In genomic region chr4:100547905-100548304, GRCm38 (mm10) we compare ENCODE assay signal across 16 mouse cellular contexts.
DNase-seq lines count a peak whose midpoint lies in the region; ATAC-seq lines count a peak whose summit lies in the region.
"Had no signal": no experiment of that assay in that cellular context is flagged by ENCODE, and none has a peak within 500 bp of the region (broad histone marks: within the 10 kb centered on the region; RNA-seq: fewer than 3 reads in every experiment).

No protein-coding gene starts in this region.

- ATAC-seq in liver, embryonic 12.5 days, result no peak
- ATAC-seq in forebrain, embryonic 16.5 days, result no peak
- ATAC-seq: forebrain, embryonic 15.5 days; midbrain, embryonic 15.5 days had no signal

- DNase-seq in heart, adult 18-20 months, result peak; percentile 24 to 37
- DNase-seq in heart, embryonic 10.5 days (ENCODE audit: low spot score), result no peak
- peak; percentile 6 for DNase-seq in liver
- peak; percentile 53 to 72 for DNase-seq in kidney, postnatal 4 days
- peak; percentile 15 for DNase-seq in lung, postnatal 25 days (ENCODE audit: low spot score)
- DNase-seq in B cell, adult 2 months, result no peak
- DNase-seq: adrenal gland, adult 2 months; cerebellum, adult 8-10 months; gastrocnemius, postnatal 14 days; right cerebral cortex, postnatal 14 days; thymus, postnatal 36 days had no signal

- H3K4me3 ChIP-seq in heart, embryonic 10.5 days, result no peak overlapping the region
- no peak overlapping the region for H3K4me3 ChIP-seq in liver, embryonic 12.5 days
- no peak overlapping the region for H3K4me3 ChIP-seq in forebrain, embryonic 16.5 days (replicated peaks; ENCODE audit: low read length)
- H3K4me3 ChIP-seq: forebrain, embryonic 15.5 days; midbrain, embryonic 15.5 days had no signal

- H3K4me1 ChIP-seq in heart, embryonic 10.5 days, result no peaks in the 10 kb centered on the region
- 0 out of 2 replicates have a peak, but pooled peaks cover 5% of the 10 kb centered on the region for H3K4me1 ChIP-seq in liver, embryonic 12.5 days
- H3K4me1 ChIP-seq in forebrain, embryonic 16.5 days (replicated peaks; ENCODE audit: control insufficient read depth, insufficient read depth, low read length), result no peaks in the 10 kb centered on the region
- H3K4me1 ChIP-seq: forebrain, embryonic 15.5 days; midbrain, embryonic 15.5 days had no signal

- WGBS in heart, embryonic 10.5 days, result 47% methylated on average over 4 of the region's 4 CpGs
- WGBS in liver, embryonic 12.5 days (ENCODE audit: insufficient replicate concordance), result 20% methylated on average over 4 of the region's 4 CpGs
- WGBS in forebrain, embryonic 16.5 days, result 75% methylated on average over 4 of the region's 4 CpGs

- no peaks in the 10 kb centered on the region for H3K27me3 ChIP-seq in heart, embryonic 10.5 days (ENCODE audit: insufficient read depth, poor library complexity, severe bottlenecking)
- H3K27me3 ChIP-seq in liver, embryonic 12.5 days (replicated peaks), result no peaks in the 10 kb centered on the region
- H3K27me3 ChIP-seq in forebrain, embryonic 16.5 days (replicated peaks; ENCODE audit: control insufficient read depth, insufficient read depth, low read length), result no peaks in the 10 kb centered on the region
- H3K27me3 ChIP-seq: forebrain, embryonic 15.5 days; midbrain, embryonic 15.5 days had no signal

- H3K9ac ChIP-seq in liver, embryonic 12.5 days, result no peak overlapping the region
- H3K9ac ChIP-seq in forebrain, embryonic 16.5 days (replicated peaks; ENCODE audit: low read depth, low read length), result no peak overlapping the region
- H3K9ac ChIP-seq: forebrain, embryonic 15.5 days; midbrain, embryonic 15.5 days had no signal

- no peak overlapping the region for H3K4me2 ChIP-seq in liver, embryonic 12.5 days
- no peak overlapping the region for H3K4me2 ChIP-seq in forebrain, embryonic 16.5 days (ENCODE audit: low read length)
- H3K4me2 ChIP-seq: forebrain, embryonic 15.5 days; midbrain, embryonic 15.5 days had no signal

- no peaks in the 10 kb centered on the region for H3K9me3 ChIP-seq in heart, embryonic 10.5 days
- no peaks in the 10 kb centered on the region for H3K9me3 ChIP-seq in liver, embryonic 12.5 days (replicated peaks)
- no peaks in the 10 kb centered on the region for H3K9me3 ChIP-seq in forebrain, embryonic 16.5 days (ENCODE audit: control insufficient read depth, low read length)
- H3K9me3 ChIP-seq: forebrain, embryonic 15.5 days; midbrain, embryonic 15.5 days had no signal

- no peak overlapping the region for H3K27ac ChIP-seq in heart, embryonic 10.5 days
- H3K27ac ChIP-seq in liver, embryonic 12.5 days, result no peak overlapping the region
- H3K27ac ChIP-seq in forebrain, embryonic 16.5 days (ENCODE audit: low read length), result no peak overlapping the region
- H3K27ac ChIP-seq: forebrain, embryonic 15.5 days; macrophage; midbrain, embryonic 15.5 days had no signal

- no peaks in the 10 kb centered on the region for H3K36me3 ChIP-seq in heart, embryonic 10.5 days
- no peaks in the 10 kb centered on the region for H3K36me3 ChIP-seq in liver, embryonic 12.5 days
- no peaks in the 10 kb centered on the region for H3K36me3 ChIP-seq in forebrain, embryonic 16.5 days (ENCODE audit: control insufficient read depth, insufficient read depth)
- H3K36me3 ChIP-seq: forebrain, embryonic 15.5 days; midbrain, embryonic 15.5 days had no signal

Comparison
In these comparisons a context has a peak if more than half of its experiments do, and no peak if none do; other contexts are left out.
1. DNase-seq: peak in heart, adult 18-20 months (2 of 2), liver (single experiment), kidney, postnatal 4 days (2 of 2) and lung, postnatal 25 days (single experiment); none in heart, embryonic 10.5 days (single experiment) and B cell, adult 2 months (0 of 2).